Mouse (Mus musculus) neural tube, embryonic 11.5 days (tissue): Measurements from ENCODE around the gene Zfp362. TPM values are rescaled to one million over a fixed set of nuclear protein-coding genes. Genes with fewer than 3 reads are reported as not detected.

ENCODE experiments used
- ATAC-seq: fragments of 200-750 bp; cut with Nextera tagmentation; 2 replicates; pipeline ENCODE4 v1.8.0; 2017; ENCODE audit warnings: moderate number of reproducible peaks, mild to moderate bottlenecking, moderate TSS enrichment, moderate library complexity; ENCODE audit not compliant: insufficient read depth, low FRiP score, low TSS enrichment
- DNase-seq: peaks from one replicate; pipeline ENCODE4 v3.0.0-alpha.2; 2015; ENCODE audit warnings: low spot score
- H3K27ac ChIP-seq: fragments of 300-500 bp; sonication (generic); 2 replicates; pipeline ENCODE4 v1.5.1; 2014; ENCODE audit warnings: low read depth, mild to moderate bottlenecking, low read length
- H3K27me3 ChIP-seq: fragments of 300-500 bp; sonication (generic); 2 replicates; pipeline ENCODE4 v1.6.1; 2014; ENCODE audit warnings: mild to moderate bottlenecking, low read length, mixed read lengths; ENCODE audit not compliant: control insufficient read depth, insufficient read depth
- H3K36me3 ChIP-seq: fragments of 300-500 bp; sonication (generic); 2 replicates; pipeline ENCODE4 v1.6.1; 2014; ENCODE audit warnings: mild to moderate bottlenecking, low read length, moderate library complexity, mixed read lengths; ENCODE audit not compliant: control insufficient read depth, insufficient read depth
- H3K4me1 ChIP-seq: fragments of 300-500 bp; sonication (generic); 2 replicates; pipeline ENCODE4 v1.6.1; 2014; ENCODE audit warnings: low read length, mixed read lengths; ENCODE audit not compliant: control insufficient read depth, insufficient read depth
- H3K4me2 ChIP-seq: fragments of 300-500 bp; sonication (generic); 2 replicates; pipeline ENCODE4 v1.6.1; 2014; ENCODE audit warnings: low read depth, mild to moderate bottlenecking, moderate library complexity
- H3K4me3 ChIP-seq: fragments of 300-500 bp; sonication (generic); 2 replicates; pipeline ENCODE4 v1.5.1; 2014; ENCODE audit warnings: low read depth, low read length
- H3K9ac ChIP-seq: fragments of 300-500 bp; sonication (generic); 2 replicates; pipeline ENCODE4 v1.6.1; 2014; ENCODE audit warnings: mild to moderate bottlenecking, low read length
- H3K9me3 ChIP-seq: fragments of 300-500 bp; sonication (generic); 2 replicates; pipeline ENCODE4 v1.6.1; 2016; ENCODE audit warnings: low read length; ENCODE audit not compliant: control insufficient read depth
- WGBS: fragments of 180-500 bp; shearing (Covaris S2); extraction: QIAGEN DNeasy Blood & Tissue Kit; methylation state at CpG from one replicate; pipeline ENCODE4 v1.1.7; 2014; 5-methylcytosine and 5-hydroxymethylcytosine counted together
- polyA plus RNA-seq: library from polyadenylated mRNA; unstranded; fragments of >200 nt; fragmentation: Nextera tagmentation; extraction: Ambion mirVana; gene quantifications from 2 replicates; pipeline ENCODE4 v1.2.1, GENCODE M21; 2014

Zfp362 gene
- polyA plus RNA-seq, 1 experiment from 2014 or later, result 46.6 TPM

DNA sequence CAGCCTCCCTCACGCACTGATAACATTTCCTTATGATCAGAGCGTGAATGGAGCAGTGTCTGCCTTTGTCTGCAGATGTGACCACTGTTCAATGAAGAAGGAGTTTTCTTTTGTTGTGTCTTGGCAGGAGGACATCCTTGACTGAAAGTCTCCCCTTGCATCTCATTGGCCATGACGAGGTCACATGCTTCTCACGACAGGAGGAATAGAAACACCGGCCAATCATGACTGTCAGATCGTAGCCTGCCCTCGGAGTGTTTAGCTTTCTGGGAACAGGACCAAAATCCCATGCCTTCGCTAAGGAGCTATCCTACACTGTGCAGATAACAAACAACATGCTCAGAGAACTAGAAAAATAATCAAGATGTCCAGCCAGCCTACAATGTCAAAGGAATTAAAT is 35.4 kb upstream of the Zfp362 start:
- ATAC-seq (no peak), DNase-seq (no peak)
- peaks cover 8% of the 10 kb centered on the region for H3K4me1 ChIP-seq
- no peak overlapping the region for H3K4me2 ChIP-seq
- 63% methylated on average over 8 of the region's 8 CpGs for WGBS
- no peak overlapping the region for H3K9ac ChIP-seq
- no peaks in the 10 kb centered on the region for H3K36me3 ChIP-seq
- H3K27ac ChIP-seq, result no peak overlapping the region
- H3K27me3 ChIP-seq, result no peaks in the 10 kb centered on the region
- H3K9me3 ChIP-seq, result no peaks in the 10 kb centered on the region
- no peak overlapping the region for H3K4me3 ChIP-seq

DNA sequence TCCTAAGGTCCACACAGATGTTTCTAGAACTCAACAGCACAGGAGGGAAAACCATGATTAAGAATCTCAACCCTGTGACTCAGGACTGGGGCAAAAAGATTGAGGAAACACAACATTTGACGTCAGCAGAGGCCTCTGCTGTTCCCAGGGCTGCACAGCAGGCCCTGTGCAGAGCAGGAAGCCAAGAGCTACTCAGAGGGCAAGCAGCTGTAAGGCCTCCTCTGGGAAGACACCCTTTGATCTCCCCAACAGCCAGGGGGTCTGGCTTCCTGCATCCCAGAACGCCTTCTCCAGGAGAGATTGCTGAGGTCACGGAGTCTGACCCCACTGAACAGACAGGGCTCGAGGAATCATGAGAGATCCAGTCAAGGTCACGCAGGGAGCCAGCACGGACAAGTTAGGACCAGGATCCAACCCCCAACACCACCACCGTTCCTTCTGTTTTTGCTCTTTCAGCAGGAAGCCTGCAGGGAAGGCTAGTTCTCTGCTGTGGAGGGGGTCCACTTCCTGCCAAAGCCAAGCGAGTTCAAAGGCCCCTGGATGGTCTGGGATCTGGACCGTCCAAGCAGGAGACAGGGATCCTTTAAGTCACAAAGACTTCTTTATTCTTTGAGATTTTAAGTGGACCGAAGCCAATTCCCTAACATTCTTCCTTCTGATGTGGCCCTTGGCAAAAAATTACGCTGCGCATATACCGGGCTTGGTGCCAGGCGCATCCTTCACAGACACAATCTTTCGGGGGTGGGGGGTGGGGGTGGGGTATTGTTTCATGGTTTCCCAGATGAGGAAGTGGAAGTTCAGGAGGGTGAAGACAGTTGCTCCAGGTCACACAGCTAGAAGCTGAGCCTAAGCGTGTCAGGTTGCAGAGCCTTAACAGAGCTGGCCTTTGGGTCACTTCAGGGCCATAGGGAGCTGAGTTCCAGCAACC is 34.2 kb upstream of the Zfp362 start:
- Histone ChIP-seq H3K27ac (0 out of 2 replicates have a peak overlapping the region, but pooled peaks have one; percentile 34), H3K27me3 (no peaks in the 10 kb centered on the region), H3K4me3 (no peak overlapping the region), H3K9me3 (no peaks in the 10 kb centered on the region), H3K4me1 (peaks cover 8% of the 10 kb centered on the region), H3K9ac (no peak overlapping the region), H3K36me3 (no peaks in the 10 kb centered on the region), H3K4me2 (no peak overlapping the region)
- DNase-seq (peak; percentile 32), ATAC-seq (no peak)
- 44% methylated on average over 16 of the region's 16 CpGs for WGBS

DNA sequence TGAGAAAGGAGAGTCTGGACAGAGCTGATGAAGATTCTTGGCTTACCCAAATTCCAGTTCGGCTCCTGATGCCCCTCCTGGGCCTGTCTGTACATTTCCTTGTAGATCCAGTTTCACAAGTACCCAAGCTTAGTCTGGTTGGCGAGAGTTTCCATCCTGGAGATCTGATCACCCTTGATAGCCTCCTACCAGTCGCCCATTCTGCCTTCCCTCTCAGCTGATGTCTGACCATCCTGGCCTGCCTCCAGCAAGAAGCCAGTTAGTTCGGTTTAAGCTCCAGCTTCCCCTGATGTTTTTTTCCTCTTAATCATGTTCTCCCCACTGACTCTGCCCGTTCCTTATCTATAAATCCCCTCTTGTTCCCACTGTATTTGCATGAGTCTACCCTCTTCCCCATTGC is 32.4 kb upstream of the Zfp362 start:
- Histone ChIP-seq H3K4me1 (peaks cover 8% of the 10 kb centered on the region), H3K36me3 (no peaks in the 10 kb centered on the region), H3K4me3 (no peak overlapping the region), H3K27ac (no peak overlapping the region), H3K4me2 (no peak overlapping the region), H3K9ac (no peak overlapping the region), H3K9me3 (no peaks in the 10 kb centered on the region), H3K27me3 (no peaks in the 10 kb centered on the region)
- DNase-seq (no peak), ATAC-seq (no peak)
- 73% methylated on average over 5 of the region's 5 CpGs for WGBS

DNA sequence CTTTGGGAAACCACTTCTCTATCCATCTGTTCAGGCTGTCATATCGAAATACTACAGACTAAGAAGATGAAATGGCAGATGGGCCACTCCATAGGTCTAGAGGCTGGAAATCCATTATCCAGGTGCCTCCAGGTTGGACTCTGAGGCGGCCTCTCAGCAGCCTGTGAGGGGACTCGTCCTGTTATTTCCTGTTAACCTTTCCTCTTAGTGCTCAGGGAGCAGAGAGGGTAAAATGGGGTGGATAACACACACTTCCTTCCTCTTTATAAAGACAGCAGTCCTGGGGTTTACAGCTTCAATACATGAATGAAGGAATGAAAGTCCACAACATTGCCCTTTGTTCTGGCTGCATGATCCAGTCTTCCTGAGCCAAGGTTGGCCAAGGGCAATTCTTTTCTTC is 18.3 kb upstream of the Zfp362 start:
- Histone ChIP-seq H3K4me1 (no peaks in the 10 kb centered on the region), H3K36me3 (no peaks in the 10 kb centered on the region), H3K4me2 (no peak overlapping the region), H3K9me3 (no peaks in the 10 kb centered on the region), H3K27me3 (no peaks in the 10 kb centered on the region), H3K27ac (no peak overlapping the region), H3K9ac (no peak overlapping the region), H3K4me3 (no peak overlapping the region)
- no peak for DNase-seq
- ATAC-seq, result no peak
- WGBS, result 71% methylated on average over 3 of the region's 3 CpGs

DNA sequence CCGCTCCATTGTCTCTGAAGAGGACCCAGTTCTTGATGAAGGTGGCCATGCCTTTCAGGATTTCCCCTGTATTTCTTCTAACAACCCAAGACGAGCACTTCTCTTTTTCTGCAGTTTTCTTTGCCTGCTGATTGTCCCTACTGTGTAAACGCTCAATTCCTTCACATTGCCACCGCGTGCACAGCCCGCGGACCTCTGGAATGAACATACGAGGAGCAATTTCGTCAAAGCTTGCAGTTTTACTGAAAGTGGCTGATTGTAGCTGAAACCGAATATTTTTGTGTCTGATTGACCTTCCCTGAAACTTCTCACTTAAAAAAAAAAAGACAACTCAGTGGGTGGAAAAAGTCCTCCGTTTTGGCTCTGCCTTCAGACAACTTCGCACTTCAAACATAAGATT is 14.7 kb upstream of the Zfp362 start:
- H3K4me3 ChIP-seq, result no peak overlapping the region
- WGBS, result 68% methylated on average over 12 of the region's 12 CpGs
- no peaks in the 10 kb centered on the region for H3K36me3 ChIP-seq
- no peaks in the 10 kb centered on the region for H3K27me3 ChIP-seq
- no peak overlapping the region for H3K27ac ChIP-seq
- H3K9me3 ChIP-seq, result no peaks in the 10 kb centered on the region
- DNase-seq (no peak), ATAC-seq (no peak)
- H3K9ac ChIP-seq, result no peak overlapping the region
- H3K4me2 ChIP-seq, result no peak overlapping the region
- no peaks in the 10 kb centered on the region for H3K4me1 ChIP-seq

DNA sequence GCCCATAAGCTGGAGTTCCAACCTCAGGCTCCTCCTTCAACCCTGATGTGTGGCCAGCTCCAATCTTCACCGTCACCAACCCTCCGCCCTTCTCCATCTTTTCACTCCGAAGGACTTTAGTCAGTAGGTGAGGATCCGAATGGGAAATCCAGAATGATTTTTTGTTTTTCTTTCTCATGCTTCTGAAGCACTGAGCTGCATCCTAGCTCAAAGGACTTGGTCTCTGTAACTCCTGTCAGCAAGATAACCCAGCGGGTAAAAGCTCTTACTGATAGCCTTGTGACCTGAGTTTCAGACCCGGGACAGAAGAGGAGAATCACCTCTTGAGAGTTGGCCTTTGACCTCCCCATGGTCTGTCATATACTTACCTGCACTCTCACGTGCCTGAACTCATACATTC is 11.2 kb upstream of the Zfp362 start:
- DNase-seq (no peak), ATAC-seq (no peak)
- 53% methylated on average over 7 of the region's 7 CpGs for WGBS
- Histone ChIP-seq H3K36me3 (no peaks in the 10 kb centered on the region), H3K9me3 (no peaks in the 10 kb centered on the region), H3K4me1 (0 out of 2 replicates have a peak, but pooled peaks cover 2% of the 10 kb centered on the region), H3K27ac (no peak overlapping the region), H3K4me2 (no peak overlapping the region), H3K27me3 (no peaks in the 10 kb centered on the region), H3K9ac (no peak overlapping the region), H3K4me3 (no peak overlapping the region)

DNA sequence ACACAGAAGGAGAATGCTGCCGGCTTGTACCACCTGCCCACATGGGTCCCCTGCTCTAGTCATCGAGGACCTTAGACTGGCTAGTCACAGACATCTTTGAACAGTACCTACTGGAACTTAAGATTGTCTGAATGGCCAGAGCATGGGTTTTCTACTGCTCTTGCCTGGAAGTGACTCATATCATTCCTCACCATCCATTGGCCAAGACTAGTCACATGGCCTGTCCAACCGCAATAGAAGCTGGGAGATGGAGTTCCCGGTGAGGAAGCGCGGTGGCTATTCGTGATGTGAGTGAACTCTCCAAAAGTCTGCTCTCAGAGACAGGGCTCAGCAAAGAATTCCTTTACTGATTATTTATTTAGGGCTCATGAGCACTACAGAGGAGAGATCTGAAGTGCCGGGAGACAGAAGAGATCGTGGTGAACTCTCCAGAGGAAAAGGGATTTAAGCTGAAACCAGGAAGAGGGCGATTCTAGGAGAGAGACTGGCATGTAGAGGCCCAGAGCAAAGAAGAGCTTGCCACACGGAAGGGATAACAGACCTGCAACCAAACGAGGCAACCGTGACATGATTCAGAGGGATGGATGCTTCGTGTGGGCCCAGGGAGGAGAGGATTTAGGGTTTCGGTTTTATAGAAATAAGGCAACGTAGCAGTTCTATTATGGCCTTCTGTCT is 5.7 kb upstream of the Zfp362 start:
- H3K9ac ChIP-seq, result peak overlapping the region; percentile 55
- no peaks in the 10 kb centered on the region for H3K36me3 ChIP-seq
- H3K4me1 ChIP-seq, result 0 out of 2 replicates have a peak, but pooled peaks cover 4% of the 10 kb centered on the region
- WGBS, result 18% methylated on average over 16 of the region's 16 CpGs
- H3K4me2 ChIP-seq, result peak overlapping the region; percentile 55
- H3K27me3 ChIP-seq, result no peaks in the 10 kb centered on the region
- no peaks in the 10 kb centered on the region for H3K9me3 ChIP-seq
- no peak overlapping the region for H3K27ac ChIP-seq
- DNase-seq (peak; percentile 78), ATAC-seq (peak; percentile 85)
- peak overlapping the region; percentile 44 for H3K4me3 ChIP-seq

DNA sequence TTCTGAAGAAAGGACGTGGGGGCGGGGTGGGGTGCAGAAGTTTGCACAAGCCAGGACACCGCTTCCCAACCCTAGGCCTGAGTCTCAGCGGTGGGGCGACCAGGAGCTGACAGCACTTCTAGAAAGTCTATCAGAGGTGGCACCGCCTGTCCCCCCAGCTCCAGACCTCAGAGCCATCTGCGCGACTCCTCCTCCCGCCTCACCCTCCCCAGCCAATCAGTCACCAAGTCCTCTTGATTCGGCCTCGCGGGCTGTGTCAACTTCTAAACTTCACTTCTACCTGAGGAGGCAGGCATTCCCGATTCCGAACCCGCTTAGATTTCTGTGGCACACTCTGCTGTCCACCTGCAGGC is 958 bp upstream of the Zfp362 start:
- peak; percentile 79 for DNase-seq

More for the DNA sequence above, 958 bp upstream of the Zfp362 start:
- Histone ChIP-seq H3K36me3 (no peaks in the 10 kb centered on the region), H3K9ac (peak overlapping the region; percentile 99), H3K4me3 (peak overlapping the region; percentile 99), H3K27me3 (no peaks in the 10 kb centered on the region), H3K4me1 (peaks cover 26% of the 10 kb centered on the region), H3K9me3 (no peaks in the 10 kb centered on the region), H3K4me2 (peak overlapping the region; percentile 98), H3K27ac (peak overlapping the region; percentile 100)
- 0% methylated on average over 15 of the region's 15 CpGs for WGBS
- ATAC-seq, result peak; percentile 67
